25 mouse cellular contexts compared by ENCODE assay signal in genomic region chr8:11094516-11094915, GRCm38 (mm10).
DNase-seq lines count a peak whose midpoint lies in the region; ATAC-seq and TF ChIP-seq lines count a peak whose summit lies in the region.
"Had no signal": no experiment of that assay in that cellular context is flagged by ENCODE, and none has a peak within 500 bp of the region (broad histone marks: within the 10 kb centered on the region; RNA-seq: fewer than 3 reads in every experiment).

No protein-coding gene starts in this region.

- no peak for ATAC-seq in heart, embryonic 11.5 days (replicated peaks; ENCODE audit: insufficient number of reproducible peaks, low FRiP score, low TSS enrichment)
- ATAC-seq: activated CD4-positive, CD25-positive, alpha-beta regulatory T cell, adult 4 months; forebrain, embryonic 14.5 days; forebrain, postnatal 0 days had no signal

- no peaks in the 10 kb centered on the region for H3K27me3 ChIP-seq in heart, embryonic 11.5 days (ENCODE audit: control insufficient read depth, insufficient read depth, low read length)
- no peaks in the 10 kb centered on the region for H3K27me3 ChIP-seq in testis, adult 2 months (ENCODE audit: control insufficient read depth, insufficient read depth, low read length)
- no peaks in the 10 kb centered on the region for H3K27me3 ChIP-seq in splenic B cell, adult 2 months (ENCODE audit: control insufficient read depth, insufficient read depth, low read length, poor library complexity, severe bottlenecking)
- 0 out of 2 replicates have a peak, but pooled peaks cover under 1% of the 10 kb centered on the region for H3K27me3 ChIP-seq in embryonic facial prominence, embryonic 10.5 days (replicated peaks; ENCODE audit: low read depth, poor library complexity, severe bottlenecking)
- H3K27me3 ChIP-seq: CH12.LX; embryonic facial prominence, embryonic 12.5 days; embryonic facial prominence, embryonic 15.5 days; hindbrain, embryonic 12.5 days; hindbrain, embryonic 15.5 days had no signal

- H3K9ac ChIP-seq in heart, embryonic 11.5 days (ENCODE audit: low read depth, low read length), result no peak overlapping the region
- H3K9ac ChIP-seq: embryonic facial prominence, embryonic 12.5 days; embryonic facial prominence, embryonic 15.5 days; forebrain, postnatal 0 days; hindbrain, embryonic 12.5 days; hindbrain, embryonic 15.5 days had no signal

- WGBS in heart, embryonic 11.5 days (ENCODE audit: insufficient replicate concordance), result 70% methylated on average over 8 of the region's 8 CpGs
- WGBS in embryonic facial prominence, embryonic 10.5 days, result 72% methylated on average over 8 of the region's 8 CpGs

- no peak for TF ChIP-seq POLR2A in testis, adult 2 months (IDR thresholded peaks at IDR 0.05; ENCODE audit: control insufficient read depth, low read depth, low read length)

- no peak for TF ChIP-seq CTCF in testis, adult 2 months (IDR thresholded peaks at IDR 0.05; ENCODE audit: control insufficient read depth, insufficient read depth, insufficient replicate concordance, low read depth, low read length)

- H3K4me2 ChIP-seq in heart, embryonic 11.5 days, result no peak overlapping the region
- H3K4me2 ChIP-seq: embryonic facial prominence, embryonic 12.5 days; embryonic facial prominence, embryonic 15.5 days; hindbrain, embryonic 12.5 days; hindbrain, embryonic 15.5 days had no signal

- peak; percentile 29 for DNase-seq in heart, adult 11 months
- DNase-seq in testis, postnatal 10 days (ENCODE audit: low spot score), result no peak
- peak; percentile 56 for DNase-seq in splenic B cell, adult 2 months (ENCODE audit: low read depth, low spot score)
- no peak for DNase-seq in embryonic facial prominence, embryonic 10.5 days (ENCODE audit: low spot score)
- DNase-seq: adrenal gland, adult 8-10 months; adrenal gland, postnatal 25 days; cerebellum, adult 11-12 months; cerebellum, adult 8-10 months; cerebellum, postnatal 10 days; cerebellum, postnatal 36 days; forebrain, postnatal 0 days; gastrocnemius, adult 2 months; gastrocnemius, postnatal 14 days had no signal

- H3K9me3 ChIP-seq in heart, embryonic 11.5 days (replicated peaks; ENCODE audit: control insufficient read depth, low read length), result no peaks in the 10 kb centered on the region
- no peaks in the 10 kb centered on the region for H3K9me3 ChIP-seq in embryonic facial prominence, embryonic 10.5 days
- H3K9me3 ChIP-seq: embryonic facial prominence, embryonic 12.5 days; embryonic facial prominence, embryonic 15.5 days; G1E; heart, embryonic 10.5 days; hindbrain, embryonic 12.5 days; hindbrain, embryonic 15.5 days had no signal

- H3K27ac ChIP-seq in heart, embryonic 11.5 days (ENCODE audit: low read depth, low read length), result no peak overlapping the region
- no peak overlapping the region for H3K27ac ChIP-seq in testis, adult 2 months (ENCODE audit: control insufficient read depth, insufficient read depth, low read depth, low read length)
- no peak overlapping the region for H3K27ac ChIP-seq in embryonic facial prominence, embryonic 10.5 days (replicated peaks)
- H3K27ac ChIP-seq: embryonic facial prominence, embryonic 12.5 days; embryonic facial prominence, embryonic 15.5 days; gastrocnemius, adult 2 months; heart, adult 2 months; hindbrain, embryonic 12.5 days; hindbrain, embryonic 15.5 days had no signal

- H3K4me1 ChIP-seq in heart, embryonic 11.5 days (ENCODE audit: control insufficient read depth, insufficient read depth, low read length), result no peaks in the 10 kb centered on the region
- H3K4me1 ChIP-seq in testis, adult 2 months (ENCODE audit: control insufficient read depth, insufficient read depth, low read length), result no peaks in the 10 kb centered on the region
- H3K4me1 ChIP-seq in embryonic facial prominence, embryonic 10.5 days, result peaks cover 24% of the 10 kb centered on the region

- no peaks in the 10 kb centered on the region for H3K36me3 ChIP-seq in heart, embryonic 11.5 days (ENCODE audit: control insufficient read depth, insufficient read depth, low read length)
- no peaks in the 10 kb centered on the region for H3K36me3 ChIP-seq in testis, adult 2 months (ENCODE audit: control insufficient read depth, insufficient read depth, low read length)
- no peaks in the 10 kb centered on the region for H3K36me3 ChIP-seq in splenic B cell, adult 2 months (ENCODE audit: control insufficient read depth, insufficient read depth, low read length, poor library complexity, severe bottlenecking)
- H3K36me3 ChIP-seq in embryonic facial prominence, embryonic 10.5 days (replicated peaks), result no peaks in the 10 kb centered on the region
- H3K36me3 ChIP-seq: embryonic facial prominence, embryonic 12.5 days; embryonic facial prominence, embryonic 15.5 days; G1E; heart, embryonic 10.5 days; hindbrain, embryonic 12.5 days; hindbrain, embryonic 15.5 days had no signal

- H3K4me3 ChIP-seq in heart, embryonic 11.5 days (ENCODE audit: low read depth, low read length), result no peak overlapping the region
- H3K4me3 ChIP-seq in testis, adult 2 months (ENCODE audit: control insufficient read depth, low read depth, low read length), result peak overlapping the region; percentile 14; the same call in 1 of the 2 replicates
- H3K4me3 ChIP-seq in embryonic facial prominence, embryonic 10.5 days, result no peak overlapping the region
- H3K4me3 ChIP-seq: embryonic facial prominence, embryonic 12.5 days; embryonic facial prominence, embryonic 15.5 days; gastrocnemius, adult 2 months; heart, adult 2 months; heart, embryonic 10.5 days; hindbrain, embryonic 12.5 days; hindbrain, embryonic 15.5 days had no signal

Comparison
In these comparisons a context has a peak if more than half of its experiments do, and no peak if none do; other contexts are left out.
1. DNase-seq: peak in heart, adult 11 months (single experiment) and splenic B cell, adult 2 months (single experiment); none in testis, postnatal 10 days (single experiment) and embryonic facial prominence, embryonic 10.5 days (single experiment).